Mouse (Mus musculus): Measurements from ENCODE around the gene Drg2.
"Not testable (repeated sequence)": the region's sequence is repeated elsewhere in the genome, so short reads cannot be mapped to it uniquely, and the experiment has no call there.

Drg2 gene

GRCm38 (mm10) chr11:60454080-60454744 is at the start of gene Drg2:
Drg2 (plus strand) TSS chr11:60454591.
- DNase-seq (ENCODE audit: low read depth): peak; percentile 85

DNA sequence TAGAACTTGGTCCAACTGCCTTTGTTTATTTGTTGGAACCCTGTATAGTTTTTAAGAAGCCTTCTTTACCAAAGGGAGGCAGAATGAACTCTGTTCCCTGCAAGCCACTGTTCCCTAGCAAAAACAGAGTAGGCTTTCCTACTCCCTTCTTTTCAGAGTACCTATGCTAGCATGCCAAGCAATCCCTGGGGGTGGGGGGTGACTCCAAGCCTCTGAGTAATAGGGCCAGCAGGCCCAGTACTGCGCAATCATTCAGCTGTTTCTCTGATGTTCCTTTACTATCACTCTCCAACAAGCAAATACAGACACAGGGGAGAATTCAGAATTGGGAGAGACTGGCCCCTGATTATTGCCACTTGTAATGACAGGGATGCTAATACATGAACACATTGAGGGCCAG is 47.8 kb upstream of the Drg2 start:
- DNase-seq (ENCODE audit: low read depth): no peak

- DNase-seq (ENCODE audit: low read depth): peak; percentile 76
Measured at GRCm38 (mm10) chr11:60412173-60412572, 42.2 kb upstream of the Drg2 start.

- DNase-seq (ENCODE audit: low read depth): no peak
Measured at GRCm38 (mm10) chr11:60412921-60413320, 41.5 kb upstream of the Drg2 start.

GRCm38 (mm10) chr11:60416590-60416962 is 37.8 kb upstream of the Drg2 start:
- no peak for DNase-seq (ENCODE audit: low read depth)

- DNase-seq (ENCODE audit: low read depth): peak; percentile 98
Measured at GRCm38 (mm10) chr11:60416963-60417716, 37.3 kb upstream of the Drg2 start, which contains the start of gene Gid4. Gid4 (plus strand) TSS chr11:60417145.

GRCm38 (mm10) chr11:60417717-60418472 is 36.5 kb upstream of the Drg2 start, which contains the start of gene Atpaf2:
Atpaf2 (minus strand) TSS chr11:60418457.
- no peak for DNase-seq (ENCODE audit: low read depth)

GRCm38 (mm10) chr11:60418473-60418803 is 36.0 kb upstream of the Drg2 start:
- no peak for DNase-seq (ENCODE audit: low read depth)

- no peak for DNase-seq (ENCODE audit: low read depth)
Measured at GRCm38 (mm10) chr11:60422046-60422668, 32.2 kb upstream of the Drg2 start.

DNA sequence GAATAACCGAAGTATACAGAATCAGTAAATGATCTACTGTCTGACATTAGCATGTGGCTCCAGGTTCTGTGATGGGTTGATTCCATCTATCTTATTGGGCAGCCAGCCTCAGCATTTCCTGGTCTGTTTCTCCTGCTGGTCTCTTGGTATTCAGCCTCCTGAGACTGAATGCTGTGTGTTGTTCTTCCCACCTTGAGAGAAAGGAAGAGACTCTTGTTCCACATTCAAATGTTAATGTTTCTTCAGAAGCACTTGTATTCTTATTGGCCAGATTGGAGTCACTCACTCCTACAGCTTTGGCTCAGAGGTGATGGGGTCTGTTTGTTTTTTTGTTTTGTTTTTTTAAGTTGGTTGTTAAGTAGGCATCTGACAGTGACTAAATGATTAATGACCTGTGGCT is 31.4 kb upstream of the Drg2 start:
- DNase-seq (ENCODE audit: low read depth): no peak

DNA sequence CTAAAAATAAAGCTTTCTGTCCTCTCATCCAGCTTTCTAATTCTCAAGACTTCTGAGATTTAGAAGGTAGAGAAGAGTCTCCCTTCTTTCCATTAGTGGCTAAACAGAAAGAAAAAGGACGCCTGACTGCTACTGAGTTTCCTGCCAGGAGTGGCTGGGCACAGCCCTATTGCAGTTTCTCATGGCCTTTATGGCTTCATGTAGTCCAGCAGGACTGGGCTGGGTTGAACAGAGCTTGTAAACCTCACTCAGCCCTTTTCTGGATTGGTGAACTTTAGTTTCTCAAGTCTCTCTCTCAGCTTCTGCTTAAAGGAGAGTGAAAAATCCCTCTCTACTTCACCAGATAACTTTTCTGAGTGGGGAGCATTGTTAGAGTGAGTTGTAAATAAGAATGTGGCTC is 28.0 kb upstream of the Drg2 start:
- DNase-seq (ENCODE audit: low read depth): no peak

DNA sequence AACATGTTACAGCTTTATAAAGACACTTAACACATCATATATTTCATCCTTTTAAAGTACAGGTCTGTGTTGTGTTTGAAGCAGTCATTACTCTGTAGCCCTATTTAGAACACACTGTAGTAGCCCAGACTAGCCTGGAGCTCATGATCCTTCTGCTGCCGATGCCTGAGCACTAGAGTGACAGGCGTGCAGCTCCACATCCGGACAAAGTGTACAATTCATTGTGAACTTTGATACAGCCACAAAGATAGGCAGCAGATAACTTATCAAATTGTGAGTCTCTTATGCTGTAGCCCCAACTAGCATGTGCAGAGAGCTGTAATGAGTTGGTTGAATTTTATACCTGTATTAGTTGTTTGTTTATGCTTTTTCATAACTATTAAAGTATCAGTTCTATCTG is 26.8 kb upstream of the Drg2 start:
- DNase-seq (ENCODE audit: low read depth): no peak

DNA sequence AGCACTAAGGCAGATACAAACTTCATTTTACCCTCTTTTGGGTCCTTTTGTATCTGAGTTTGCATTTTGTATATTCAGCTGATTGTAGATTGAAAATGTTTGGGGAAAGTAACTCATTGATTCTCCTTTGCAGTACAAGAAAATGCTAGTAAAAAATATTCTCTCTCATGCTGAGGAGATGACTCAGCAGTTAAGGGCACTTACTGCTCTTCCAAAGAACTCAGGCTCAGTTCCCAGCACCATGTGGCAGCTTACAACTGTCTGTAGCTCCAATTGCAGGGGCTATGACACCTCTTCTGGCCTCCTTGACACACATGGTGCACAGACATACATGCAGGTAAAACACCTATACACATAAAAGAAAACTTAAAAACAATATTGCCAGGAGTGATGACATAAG is 20.9 kb upstream of the Drg2 start:
- no peak for DNase-seq (ENCODE audit: low read depth)

DNA sequence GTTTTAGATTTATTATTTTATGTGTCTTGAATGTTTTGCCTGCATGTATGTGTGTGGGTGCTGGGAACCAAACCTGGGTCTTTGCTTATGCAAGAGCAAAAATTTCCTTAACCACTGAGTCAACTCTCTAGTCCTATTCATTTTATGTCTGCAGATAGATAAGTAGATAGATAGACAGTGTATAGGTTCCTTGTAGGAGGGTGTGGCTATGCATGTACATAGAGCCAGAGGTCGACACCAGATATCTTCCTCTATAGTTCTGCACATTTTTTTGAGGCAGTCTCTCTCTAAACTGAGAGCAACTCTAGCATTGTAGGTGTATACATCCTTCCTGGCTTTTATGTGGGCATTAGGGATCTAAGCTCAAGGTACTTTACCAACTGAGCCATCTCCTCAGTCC is 19.3 kb upstream of the Drg2 start:
- DNase-seq (ENCODE audit: low read depth): no peak

DNA sequence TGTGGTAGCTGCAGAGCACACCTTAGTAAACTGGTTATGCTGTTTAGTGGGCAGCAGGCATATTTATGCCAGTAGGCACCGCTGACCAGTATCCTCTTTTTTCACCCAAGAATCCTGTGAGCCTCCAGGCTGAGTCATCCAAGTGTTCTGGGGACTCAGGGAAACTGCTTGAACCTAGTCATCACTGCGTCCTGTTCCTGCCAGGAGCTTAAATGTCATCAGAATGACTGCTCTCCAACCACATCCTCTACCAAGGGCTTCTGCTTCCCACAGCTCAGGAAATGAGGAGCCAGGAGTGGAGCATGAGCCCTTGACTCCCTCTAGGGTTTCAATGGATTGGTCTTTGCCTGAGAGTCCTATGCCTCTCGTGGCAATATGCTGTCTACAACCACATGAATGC is 17.8 kb upstream of the Drg2 start:
- DNase-seq (ENCODE audit: low read depth): no peak

DNA sequence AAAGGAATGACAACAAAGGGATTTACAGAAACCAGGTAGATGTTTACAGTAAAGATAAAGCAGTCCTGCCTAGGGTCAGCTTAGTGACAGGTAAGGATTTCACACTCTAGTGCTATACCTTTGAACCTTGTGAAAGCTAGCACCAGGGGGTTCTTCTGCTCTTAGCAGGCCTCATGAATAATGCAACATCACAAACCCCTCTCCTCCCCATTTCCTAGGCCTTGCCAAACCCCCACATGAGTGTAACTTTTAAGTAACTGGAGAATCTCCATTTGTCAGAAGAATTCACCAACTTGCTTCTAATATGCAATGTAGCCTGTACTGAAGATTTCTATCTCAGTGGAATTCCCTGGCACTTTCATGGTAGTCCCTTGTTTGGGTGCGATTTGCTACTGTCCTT is 14.8 kb upstream of the Drg2 start:
- not testable (repeated sequence) for DNase-seq (ENCODE audit: low read depth)

GRCm38 (mm10) chr11:60440176-60440575 is 14.2 kb upstream of the Drg2 start:
- DNase-seq (ENCODE audit: low read depth): no peak

DNA sequence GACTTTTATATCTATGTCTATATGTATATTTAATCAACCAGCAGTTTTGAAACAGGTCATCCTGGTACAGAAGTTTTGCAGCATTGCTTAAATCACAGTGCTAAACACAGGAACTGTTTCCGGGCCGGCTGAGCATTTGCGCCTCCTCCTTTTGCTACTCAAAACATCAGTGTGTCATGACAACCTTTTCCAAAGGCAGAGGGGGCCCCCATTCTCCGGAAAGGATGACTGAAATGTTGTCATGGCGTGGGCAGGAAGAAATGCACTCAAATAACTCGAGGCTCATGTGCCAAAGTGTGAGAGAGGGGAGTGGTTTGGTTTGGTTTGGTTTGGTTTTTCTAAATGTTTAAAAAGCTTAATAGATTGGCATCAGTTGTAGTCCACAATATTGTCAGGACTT is 11.5 kb upstream of the Drg2 start:
- DNase-seq (ENCODE audit: low read depth): no peak

DNA sequence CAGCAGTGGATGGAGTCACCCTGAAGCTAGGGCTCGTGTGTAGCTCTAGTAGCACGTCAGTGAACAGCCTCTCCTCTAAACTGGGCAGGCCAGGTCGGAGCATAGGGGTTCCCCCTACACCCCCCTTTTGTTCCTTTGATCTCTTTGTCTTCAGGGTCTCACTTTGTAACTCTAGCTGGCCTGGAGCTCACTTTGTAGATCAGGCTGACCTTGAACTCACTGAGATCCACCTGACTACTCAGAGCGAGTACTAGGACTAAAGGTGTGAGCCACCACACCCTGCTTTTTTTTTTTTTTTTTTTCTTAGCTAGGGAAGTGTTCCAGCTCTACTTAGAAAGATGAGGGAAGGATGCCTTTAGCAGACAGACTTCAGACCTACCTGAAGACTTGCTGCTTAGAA is 10.4 kb upstream of the Drg2 start:
- DNase-seq (ENCODE audit: low read depth): no peak

- DNase-seq (ENCODE audit: low read depth): no peak
Measured at GRCm38 (mm10) chr11:60454745-60455087, 325 bp downstream of the Drg2 start.

DNA sequence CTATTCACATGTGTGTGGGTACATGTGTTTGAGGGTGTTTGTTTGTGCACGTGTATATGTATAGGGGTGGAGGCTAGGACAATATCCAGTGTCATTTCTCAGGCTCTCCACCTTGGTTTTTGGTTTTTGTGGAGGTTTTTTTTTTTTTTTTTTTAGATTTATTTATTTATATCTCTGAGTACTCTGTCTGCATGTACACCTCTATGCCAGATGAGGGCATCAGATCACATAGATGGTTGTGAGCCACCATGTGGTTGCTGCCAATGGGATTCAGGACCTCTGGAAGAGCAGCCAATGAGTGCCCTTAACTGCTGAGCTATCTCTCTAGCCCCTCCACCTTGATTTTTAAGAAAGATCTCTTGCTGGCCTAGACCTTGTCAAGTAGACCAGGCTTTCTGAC is 3.6 kb downstream of the Drg2 start:
- DNase-seq (ENCODE audit: low read depth): no peak

- peak; percentile 31 for DNase-seq (ENCODE audit: low read depth)
Measured at GRCm38 (mm10) chr11:60465943-60466380, 11.6 kb downstream of the Drg2 start.

DNA sequence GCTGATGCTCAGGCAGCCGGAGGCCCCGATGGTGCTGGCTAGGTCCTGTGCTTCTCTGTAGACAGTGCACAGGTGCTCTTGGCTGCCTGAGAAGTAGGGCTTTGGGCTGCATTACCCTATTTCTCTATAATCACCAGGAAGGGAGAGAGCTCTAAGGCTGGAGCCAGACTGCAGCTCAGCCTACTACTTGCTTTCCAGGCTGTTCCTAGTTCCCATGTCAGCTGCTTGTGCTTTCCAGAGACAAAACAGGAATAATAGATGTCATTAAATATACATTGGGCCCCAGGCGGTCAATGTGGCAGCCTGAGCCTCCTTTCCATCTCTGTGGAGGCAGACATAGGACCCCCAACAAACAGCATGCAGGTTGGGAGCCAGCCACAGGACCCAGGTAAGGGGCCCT is 14.6 kb downstream of the Drg2 start, which contains the start of gene Myo15:
TSS of gene Myo15 (plus strand) at position 301 of the 400 bp plus-strand sequence.
- DNase-seq (ENCODE audit: low read depth): no peak
